Mouse (Mus musculus) Patski (cell line): Measurements from ENCODE around the gene Gm45234. TPM values are rescaled to one million over a fixed set of nuclear protein-coding genes. Genes with fewer than 3 reads are reported as not detected.

Experiments
- ATAC-seq: fragments of 100-300 bp; one replicate; pipeline ENCODE4 v1.8.0; 2021
- CTCF ChIA-PET: fragments of 350-600 bp; sonication (Branson Sonifier 250); formaldehyde crosslinking; loops from one replicate; lab custom pipeline; 2022; ENCODE audit warnings: inconsistent platforms; lab: Charles Lee
- POLR2A ChIA-PET: fragments of 350-600 bp; sonication (Branson Sonifier 250); formaldehyde crosslinking; loops from one replicate; lab custom pipeline; 2022; ENCODE audit warnings: antibody characterized with exemption, inconsistent platforms; lab: Charles Lee
- DNase-seq: peaks from one replicate; pipeline ENCODE4 v3.0.0-alpha.2; 2011; ENCODE audit warnings: low read depth, low spot score
- H3K27me3 ChIP-seq: fragments of 371-371 bp; one replicate; pipeline ENCODE4 v1.5.1; 2021
- CTCF ChIP-seq: fragments of 100-300 bp; IDR thresholded peaks from one replicate; pipeline ENCODE4 v1.5.1; 2021
- in situ Hi-C: fragments of 300-500 bp; cut with MboI; formaldehyde crosslinking; loops from 3 replicates; pipeline ENCODE4 v1.11.1; 2018; ENCODE audit warnings: low pct_unique_long_range_greater_than_20kb, mixed read lengths
- polyA plus RNA-seq: library from polyadenylated mRNA; unstranded; gene quantifications from one replicate; pipeline ENCODE4 v1.2.3, GENCODE M21; 2021

Gm45234 gene
- polyA plus RNA-seq, 1 experiment from 2014 or later: 0.82 TPM

DNA sequence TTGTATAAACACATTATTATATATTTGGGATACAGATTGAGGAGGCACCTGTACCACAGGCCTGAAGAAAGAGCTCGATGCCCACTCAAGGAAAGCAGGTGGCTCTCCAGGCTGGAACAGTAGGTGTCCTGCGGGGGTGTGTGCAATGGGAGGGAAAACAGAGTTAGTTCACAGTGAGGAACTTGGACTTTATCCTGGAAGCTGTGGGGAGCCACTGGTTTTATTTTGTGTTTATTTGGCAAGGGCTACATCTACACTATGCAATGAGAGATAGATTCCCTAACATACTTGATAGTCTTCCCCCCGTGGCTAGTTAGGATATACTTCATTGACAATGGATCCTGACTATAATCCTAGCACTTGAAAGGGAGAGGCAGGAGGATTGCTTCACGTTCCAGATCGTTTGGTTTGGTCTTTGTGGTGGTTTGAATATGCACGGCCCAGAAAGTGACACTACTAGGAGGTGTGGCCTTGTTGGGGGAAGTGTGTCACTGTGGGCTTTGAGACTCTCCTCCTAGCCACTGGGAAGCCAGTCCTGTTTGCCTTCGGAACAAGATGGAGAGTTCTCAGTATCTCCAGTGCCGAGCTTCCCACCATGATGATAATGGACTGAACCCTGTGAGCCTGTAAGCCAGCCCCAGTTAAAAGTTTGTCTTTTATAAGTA lies 31.1 kb upstream of the Gm45234 start:
- no peak for TF ChIP-seq CTCF
- no peak for DNase-seq
- ChIA-PET CTCF (no interaction called here), POLR2A (no interaction called here)
- no peak for ATAC-seq
- in situ Hi-C loops: no loop called here
- no peaks in the 10 kb centered on the region for H3K27me3 ChIP-seq

DNA sequence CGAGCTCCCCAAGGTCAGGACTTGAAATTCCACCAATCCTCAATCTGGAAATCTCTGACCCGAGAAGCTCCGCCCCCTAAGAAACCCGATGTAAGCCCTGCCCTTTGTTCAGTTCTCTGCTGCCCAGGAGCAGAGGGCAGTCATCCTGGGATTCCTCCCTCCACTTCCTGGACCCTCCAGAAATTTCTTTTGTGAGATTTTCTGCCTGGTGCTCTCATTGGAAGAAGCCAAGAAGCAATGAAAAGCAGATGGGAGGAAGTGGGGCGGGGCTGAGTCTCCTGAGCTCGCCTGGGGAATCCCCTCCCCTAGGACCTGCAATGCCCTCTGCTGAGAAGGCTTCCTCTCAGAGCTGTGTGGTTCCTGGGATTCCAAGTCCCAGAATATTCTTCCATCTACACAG lies 26.6 kb upstream of the Gm45234 start:
- H3K27me3 ChIP-seq: peaks cover 4% of the 10 kb centered on the region
- DNase-seq: no peak
- CTCF ChIA-PET: interaction anchor here (0.7 to 1.0 kb wide), 2 partner anchors 25 to 27 kb away, joined by 3 read pairs; no protein-coding TSS in a partner anchor
- no peak for TF ChIP-seq CTCF
- POLR2A ChIA-PET: interaction anchor here (0.6 to 1.4 kb wide), 2 partner anchors 27 to 354 kb away, joined by 3 to 4 read pairs; no protein-coding TSS in a partner anchor
- ATAC-seq: no peak
- in situ Hi-C loops: no loop called here

GRCm38 (mm10) chr6:124780917-124781316 lies 25.1 kb upstream of the Gm45234 start:
- ChIA-PET CTCF (interaction anchor here (0.7 kb wide), 1 partner anchor 373 kb away, joined by 3 read pairs; no protein-coding TSS in a partner anchor), POLR2A (no interaction called here)
- DNase-seq: no peak
- H3K27me3 ChIP-seq: peaks cover 4% of the 10 kb centered on the region
- in situ Hi-C loops: no loop called here
- ATAC-seq: no peak
- TF ChIP-seq CTCF: no peak

GRCm38 (mm10) chr6:124779984-124780416 lies 24.2 kb upstream of the Gm45234 start:
- peaks cover 4% of the 10 kb centered on the region for H3K27me3 ChIP-seq
- no peak for DNase-seq
- TF ChIP-seq CTCF: no peak
- ChIA-PET CTCF (interaction anchor here (0.9 to 1.8 kb wide), 2 partner anchors 9 to 20 kb away, joined by 3 to 7 read pairs; no protein-coding TSS in a partner anchor), POLR2A (no interaction called here)
- in situ Hi-C loops: no loop called here
- ATAC-seq: no peak

GRCm38 (mm10) chr6:124779222-124779983 lies 23.6 kb upstream of the Gm45234 start, which contains the start of gene Lrrc23:
TSS of gene Lrrc23 (minus strand) at chr6:124779727.
- TF ChIP-seq CTCF: no peak
- in situ Hi-C loops: no loop called here
- ATAC-seq: no peak
- ChIA-PET CTCF (interaction anchor here (0.9 to 1.8 kb wide), 3 partner anchors 9 to 30 kb away, joined by 3 to 7 read pairs (median 4); no protein-coding TSS in a partner anchor), POLR2A (no interaction called here)
- DNase-seq: no peak
- peaks cover 4% of the 10 kb centered on the region for H3K27me3 ChIP-seq

- no peaks in the 10 kb centered on the region for H3K27me3 ChIP-seq
- DNase-seq (no peak), ATAC-seq (no peak)
- in situ Hi-C loops: loop anchor here (25.0 kb wide), 1 partner anchor 283 kb away; the partner anchor contains the start of gene C1rl
- CTCF ChIA-PET: interaction anchor here (0.9 to 1.5 kb wide), 3 partner anchors 9 to 68 kb away, joined by 3 to 4 read pairs (median 3); partner anchors contain the start of gene Lrrc23
- POLR2A ChIA-PET: interaction anchor here (0.8 kb wide), 1 partner anchor 24 kb away, joined by 3 read pairs; no protein-coding TSS in a partner anchor
- TF ChIP-seq CTCF: no peak
Observed at GRCm38 (mm10) chr6:124770511-124770910, 14.7 kb upstream of the Gm45234 start.

GRCm38 (mm10) chr6:124770013-124770412 lies 14.2 kb upstream of the Gm45234 start:
- ATAC-seq (no peak), DNase-seq (no peak)
- ChIA-PET POLR2A (no interaction called here), CTCF (interaction anchor here (0.9 to 1.5 kb wide), 2 partner anchors 36 to 67 kb away, joined by 3 to 4 read pairs; no protein-coding TSS in a partner anchor)
- no peak for TF ChIP-seq CTCF
- in situ Hi-C loops: loop anchor here (25.0 kb wide), 1 partner anchor 283 kb away; the partner anchor contains the start of gene C1rl
- no peaks in the 10 kb centered on the region for H3K27me3 ChIP-seq

- no peak for TF ChIP-seq CTCF
- in situ Hi-C loops: loop anchor here (25.0 kb wide), 1 partner anchor 282 kb away; the partner anchor contains the start of gene C1rl
- H3K27me3 ChIP-seq: no peaks in the 10 kb centered on the region
- ATAC-seq (peak; percentile 45), DNase-seq (no peak)
- CTCF ChIA-PET: no interaction called here
- POLR2A ChIA-PET: no interaction called here
Observed at GRCm38 (mm10) chr6:124769101-124769765, 13.4 kb upstream of the Gm45234 start, which contains the start of gene Eno2. TSS of gene Eno2 (minus strand) at chr6:124769673.

DNA sequence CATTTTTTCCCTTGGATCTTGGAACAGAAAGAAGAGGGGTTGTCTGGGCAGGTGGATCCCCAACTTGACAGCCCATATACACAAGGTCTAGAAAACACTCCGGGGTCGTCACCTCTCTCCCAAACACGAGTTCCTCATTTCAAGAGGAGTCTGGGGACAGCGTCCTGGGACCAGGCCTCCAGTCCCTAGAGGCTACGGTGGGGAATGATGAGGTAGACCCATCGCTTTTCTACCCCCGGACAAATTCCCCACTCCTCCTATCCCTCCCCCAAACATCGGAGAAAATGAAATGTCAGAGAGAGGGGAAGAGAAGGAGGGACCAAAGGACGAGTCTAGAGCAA lies 12.9 kb upstream of the Gm45234 start:
- DNase-seq (no peak), ATAC-seq (no peak)
- ChIA-PET CTCF (no interaction called here), POLR2A (no interaction called here)
- no peaks in the 10 kb centered on the region for H3K27me3 ChIP-seq
- in situ Hi-C loops: loop anchor here (25.0 kb wide), 1 partner anchor 281 kb away; the partner anchor contains the start of gene C1rl
- TF ChIP-seq CTCF: no peak
